Mouse (Mus musculus) MEL (cell line): Measurements from ENCODE around the gene Tbcb. TPM values are rescaled to one million over a fixed set of nuclear protein-coding genes. Genes with fewer than 3 reads are reported as not detected.

Experiments
- DNase-seq: peaks from one replicate; pipeline ENCODE4 v3.0.0; 2011; ENCODE audit warnings: low read depth, low spot score
- H3K27ac ChIP-seq: 2 replicates; pipeline ENCODE4 v1.5.1; 2012; ENCODE audit warnings: low read depth, mild to moderate bottlenecking, control low read depth, low read length, moderate library complexity; ENCODE audit not compliant: control insufficient read depth
- H3K27me3 ChIP-seq, 2 experiments: fragments of 150-350 bp in 1 of 2; sonication (generic) in 1 of 2; 2 replicates each; pipeline ENCODE4 v1.6.1; 2012; ENCODE audit warnings: low read length in 2 of 2, mild to moderate bottlenecking in 2 of 2, improper control_type of control experiment in 1 of 2, moderate library complexity in 1 of 2; ENCODE audit not compliant: insufficient read depth in 2 of 2, control insufficient read depth in 1 of 2
- H3K36me3 ChIP-seq, 2 experiments: 2 replicates each; pipeline ENCODE4 v1.6.1; 2012 to 2014; ENCODE audit warnings: low read length in 2 of 2, improper control_type of control experiment in 1 of 2, inconsistent platforms in 1 of 2, mild to moderate bottlenecking in 1 of 2; ENCODE audit not compliant: insufficient read depth in 2 of 2, control insufficient read depth in 1 of 2
- H3K4me1 ChIP-seq, 2 experiments: fragments of 150-350 bp in 1 of 2; sonication (generic) in 1 of 2; 2 replicates each; pipeline ENCODE4 v1.6.1; 2012; ENCODE audit warnings: low read length in 2 of 2, improper control_type of control experiment in 1 of 2, mild to moderate bottlenecking in 1 of 2; ENCODE audit not compliant: insufficient read depth in 2 of 2, control insufficient read depth in 1 of 2
- H3K4me3 ChIP-seq, 2 experiments: fragments of 150-350 bp in 1 of 2; sonication (generic) in 1 of 2; 2 replicates each; pipeline ENCODE4 v1.5.1; 2012; ENCODE audit warnings: low read depth in 2 of 2, low read length in 2 of 2, mild to moderate bottlenecking in 2 of 2, moderate library complexity in 2 of 2, control low read depth in 1 of 2, improper control_type of control experiment in 1 of 2; ENCODE audit not compliant: control insufficient read depth in 1 of 2, insufficient read depth in 1 of 2
- H3K79me2 ChIP-seq: 2 replicates; pipeline ENCODE4 v1.6.1; 2012; ENCODE audit warnings: mild to moderate bottlenecking, low read length, moderate library complexity; ENCODE audit not compliant: control insufficient read depth, poor library complexity, insufficient read depth
- H3K9ac ChIP-seq: 2 replicates; pipeline ENCODE4 v1.6.1; 2012; ENCODE audit warnings: low read depth, mild to moderate bottlenecking, control low read depth, low read length, moderate library complexity; ENCODE audit not compliant: control insufficient read depth, poor library complexity, severe bottlenecking
- H3K9me3 ChIP-seq: fragments of 150-350 bp; sonication (generic); replicated peaks from 2 replicates; pipeline ENCODE4 v1.6.1; 2012; ENCODE audit warnings: mild to moderate bottlenecking, low read length, improper control_type of control experiment, moderate library complexity; ENCODE audit not compliant: insufficient read depth
- CHD1 ChIP-seq: IDR thresholded peaks from 2 replicates; pipeline ENCODE4 v1.6.1; 2012; ENCODE audit warnings: low read depth, mild to moderate bottlenecking, inconsistent platforms, low read length, improper control_type of control experiment
- CHD2 ChIP-seq: IDR thresholded peaks from 2 replicates; pipeline ENCODE4 v1.6.1; 2011; ENCODE audit warnings: low read length, improper control_type of control experiment
- CTCF ChIP-seq, 3 experiments: IDR thresholded peaks in 2 of 3; conservative IDR thresholded peaks in 1 of 3; 2 replicates each; pipeline ENCODE4 v1.5.1; 2011 to 2012; ENCODE audit warnings: low read length in 3 of 3, low read depth in 2 of 3, mild to moderate bottlenecking in 2 of 3, improper control_type of control experiment in 1 of 3, inconsistent platforms in 1 of 3, mixed read lengths in 1 of 3, moderate library complexity in 1 of 3; ENCODE audit not compliant: control insufficient read depth in 1 of 3, insufficient read depth in 1 of 3, poor library complexity in 1 of 3, severe bottlenecking in 1 of 3
- E2F4 ChIP-seq: IDR thresholded peaks from 2 replicates; pipeline ENCODE4 v1.6.1; 2011; ENCODE audit warnings: low read depth, low read length, improper control_type of control experiment, borderline replicate concordance
- ELF1 ChIP-seq: IDR thresholded peaks from 2 replicates; pipeline ENCODE4 v1.6.1; 2014; ENCODE audit warnings: low read depth, mild to moderate bottlenecking, inconsistent platforms, low read length, improper control_type of control experiment, moderate library complexity
- EP300 ChIP-seq, 2 experiments: IDR thresholded peaks; 2 replicates each; pipeline ENCODE4 v1.6.1; 2011; ENCODE audit warnings: improper control_type of control experiment in 2 of 2, low read length in 2 of 2, low read depth in 1 of 2, mild to moderate bottlenecking in 1 of 2
- GATA1 ChIP-seq: IDR thresholded peaks from 2 replicates; pipeline ENCODE4 v1.6.1; 2011; ENCODE audit warnings: low read depth, low read length, improper control_type of control experiment
- MAFK ChIP-seq: IDR thresholded peaks from 2 replicates; pipeline ENCODE4 v1.6.1; 2011; ENCODE audit warnings: low read depth, mild to moderate bottlenecking, low read length, improper control_type of control experiment, borderline replicate concordance
- MAX ChIP-seq: IDR thresholded peaks from 2 replicates; pipeline ENCODE4 v1.6.1; 2011; ENCODE audit warnings: low read length, improper control_type of control experiment
- MAZ ChIP-seq: IDR thresholded peaks from 2 replicates; pipeline ENCODE4 v1.6.1; 2012; ENCODE audit warnings: low read depth, mild to moderate bottlenecking, inconsistent platforms, low read length, improper control_type of control experiment
- MEF2A ChIP-seq: IDR thresholded peaks from 2 replicates; pipeline ENCODE4 v1.6.1; 2014; ENCODE audit warnings: low read depth, mild to moderate bottlenecking, inconsistent platforms, low read length, improper control_type of control experiment; ENCODE audit not compliant: poor library complexity, insufficient replicate concordance, severe bottlenecking; ENCODE audit errors: extremely low read depth
- MYB ChIP-seq: IDR thresholded peaks from 2 replicates; pipeline ENCODE4 v1.6.1; 2011; ENCODE audit warnings: mild to moderate bottlenecking, low read depth, low read length, improper control_type of control experiment
- POLR2A ChIP-seq, 2 experiments: IDR thresholded peaks; 2 replicates each; pipeline ENCODE4 v1.6.1; 2011 to 2012; ENCODE audit warnings: low read length in 2 of 2, mild to moderate bottlenecking in 2 of 2, control low read depth in 1 of 2, improper control_type of control experiment in 1 of 2, low read depth in 1 of 2, moderate library complexity in 1 of 2; ENCODE audit not compliant: control insufficient read depth in 1 of 2, insufficient read depth in 1 of 2, poor library complexity in 1 of 2
- POLR2AphosphoS5 ChIP-seq: IDR thresholded peaks from 2 replicates; pipeline ENCODE4 v1.6.1; 2012; ENCODE audit warnings: low read depth, borderline replicate concordance, mild to moderate bottlenecking, inconsistent platforms, low read length, moderate library complexity, mixed read lengths
- RAD21 ChIP-seq: IDR thresholded peaks from 2 replicates; pipeline ENCODE4 v1.6.1; 2011; ENCODE audit warnings: mild to moderate bottlenecking, low read depth, low read length, improper control_type of control experiment
- RCOR1 ChIP-seq: IDR thresholded peaks from 2 replicates; pipeline ENCODE4 v1.6.1; 2012; ENCODE audit warnings: low read depth, mild to moderate bottlenecking, inconsistent platforms, low read length, improper control_type of control experiment
- TCF12 ChIP-seq: IDR thresholded peaks from 2 replicates; pipeline ENCODE4 v1.6.1; 2014; ENCODE audit warnings: low read depth, mild to moderate bottlenecking, inconsistent platforms, low read length, improper control_type of control experiment, moderate library complexity
- ZKSCAN1 ChIP-seq: IDR thresholded peaks from 2 replicates; pipeline ENCODE4 v1.6.1; 2012; ENCODE audit warnings: low read depth, mild to moderate bottlenecking, inconsistent platforms, low read length, improper control_type of control experiment, moderate library complexity
- polyA plus RNA-seq, 2 experiments: library from polyadenylated mRNA; stranded (reverse) in 1 of 2; unstranded in 1 of 2; fragments of >175 nt in 1 of 2; fragments of >200 nt in 1 of 2; gene quantifications; 2 replicates each; pipeline versions ENCODE4 v1.2.1 to v1.2.4; 2012; ENCODE audit warnings: low replicate concordance in 2 of 2, low read depth in 1 of 2; ENCODE audit not compliant: insufficient read length in 2 of 2, insufficient read depth in 1 of 2, missing spikeins in 1 of 2
- total RNA-seq: library from RNA; depleted of rRNA; stranded (reverse); fragments of 300-350 nt; gene quantifications from 2 replicates; pipeline ENCODE4 v1.2.3, GENCODE M21; 2012

Tbcb gene
- total and polyA plus RNA-seq, 3 experiments: 54.8 to 72.6 TPM; not detected in 1

- no peaks in the 10 kb centered on the region for H3K27me3 ChIP-seq
- TF ChIP-seq MAX (no peak), RAD21 (no peak), POLR2AphosphoS5 (no peak), E2F4 (no peak)
- no peak overlapping the region for H3K27ac ChIP-seq
- no peak overlapping the region for H3K9ac ChIP-seq
- no peaks in the 10 kb centered on the region for H3K79me2 ChIP-seq
- no peak for DNase-seq
- H3K9me3 ChIP-seq: no peaks in the 10 kb centered on the region
- H3K36me3 ChIP-seq: peaks cover 0 to 2% of the 10 kb centered on the region in 2 experiments; a peak in 1 of 4 replicates
- no peaks in the 10 kb centered on the region for H3K4me1 ChIP-seq
- H3K4me3 ChIP-seq: no peak overlapping the region
Observed at GRCm38 (mm10) chr7:30221433-30221832, 10.6 kb downstream of the Tbcb start.

GRCm38 (mm10) chr7:30220008-30220356, 12.1 kb downstream of the Tbcb start:
- Histone ChIP-seq H3K36me3 (peaks cover 0 to 2% of the 10 kb centered on the region in 2 experiments; a peak in 1 of 4 replicates), H3K9me3 (no peaks in the 10 kb centered on the region), H3K79me2 (no peaks in the 10 kb centered on the region), H3K4me3 (no peak overlapping the region), H3K4me1 (no peaks in the 10 kb centered on the region; a peak in 1 of 4 replicates), H3K27ac (no peak overlapping the region), H3K9ac (no peak overlapping the region), H3K27me3 (no peaks in the 10 kb centered on the region)
- TF ChIP-seq MAFK (no peak), ELF1 (no peak), RAD21 (no peak), EP300 (IDR thresholded peaks at IDR 0.05; ENCODE audit: low read depth in 1 of 2, low read length in 2 of 2) (no peak), CHD1 (no peak), ZKSCAN1 (no peak), TCF12 (no peak), MYB (no peak), GATA1 (no peak), CTCF (IDR thresholded peaks at IDR 0.05 in 2 of 3, conservative IDR thresholded peaks at IDR 0.05 in 1 of 3; ENCODE audit: control insufficient read depth in 1 of 3, insufficient read depth in 1 of 3, low read depth in 2 of 3, low read length in 3 of 3, poor library complexity in 1 of 3, severe bottlenecking in 1 of 3) (no peak), MEF2A (no peak), POLR2A (IDR thresholded peaks at IDR 0.05; ENCODE audit: control insufficient read depth in 1 of 2, insufficient read depth in 1 of 2, low read depth in 1 of 2, low read length in 2 of 2, poor library complexity in 1 of 2) (no peak), POLR2AphosphoS5 (no peak), CHD2 (no peak), MAZ (no peak), MAX (no peak), RCOR1 (no peak)
- DNase-seq: no peak
